Mouse (Mus musculus) spleen, adult 2 months (tissue): Measurements from ENCODE around the gene Prkag2. TPM values are rescaled to one million over a fixed set of nuclear protein-coding genes. Genes with fewer than 3 reads are reported as not detected.

Experiments used
- DNase-seq, 2 experiments: peaks; one replicate each; pipeline versions ENCODE4 v3.0.0 to v3.0.0-alpha.2; 2012 to 2021; ENCODE audit warnings: low spot score in 2 of 2, low read depth in 1 of 2
- H3K27ac ChIP-seq: fragments of 200-500 bp; 2 replicates; pipeline ENCODE4 v1.5.1; 2012; ENCODE audit warnings: low read length, inconsistent platforms; ENCODE audit not compliant: insufficient read depth
- H3K27me3 ChIP-seq: fragments of 200-500 bp; 2 replicates; pipeline ENCODE4 v1.6.1; 2012; ENCODE audit warnings: mild to moderate bottlenecking, moderate library complexity, low read length, inconsistent platforms; ENCODE audit not compliant: control insufficient read depth, insufficient read depth
- H3K36me3 ChIP-seq: fragments of 200-500 bp; 2 replicates; pipeline ENCODE4 v1.6.1; 2012; ENCODE audit warnings: mild to moderate bottlenecking, low read length, inconsistent platforms; ENCODE audit not compliant: control insufficient read depth, insufficient read depth
- H3K4me1 ChIP-seq: fragments of 200-500 bp; 2 replicates; pipeline ENCODE4 v1.6.1; 2011; ENCODE audit warnings: inconsistent platforms; ENCODE audit not compliant: control insufficient read depth, insufficient read depth, insufficient read length
- H3K4me3 ChIP-seq: fragments of 200-500 bp; 2 replicates; pipeline ENCODE4 v1.5.1; 2011; ENCODE audit warnings: mild to moderate bottlenecking, inconsistent platforms; ENCODE audit not compliant: insufficient read depth, insufficient read length; ENCODE audit errors: extremely low read depth
- CTCF ChIP-seq: fragments of 200-500 bp; IDR thresholded peaks from 2 replicates; pipeline ENCODE4 v1.5.1; 2011; ENCODE audit warnings: mild to moderate bottlenecking, inconsistent platforms; ENCODE audit not compliant: insufficient read depth, insufficient read length, insufficient replicate concordance; ENCODE audit errors: extremely low read depth
- POLR2A ChIP-seq: fragments of 200-500 bp; IDR thresholded peaks from 2 replicates; pipeline ENCODE4 v1.6.1; 2011; ENCODE audit warnings: low read depth, low read length, inconsistent platforms
- WGBS: fragments of 180-500 bp; shearing (Covaris S2); methylation state at CpG from one replicate; pipeline ENCODE4 v1.1.7; 2018; 5-methylcytosine and 5-hydroxymethylcytosine counted together
- polyA plus RNA-seq: library from polyadenylated mRNA; depleted of rRNA; stranded (reverse); fragments of >200 nt; gene quantifications from 2 replicates; pipeline ENCODE4 v1.2.3, GENCODE M21; 2012

Gene Prkag2
- polyA plus RNA-seq, 1 experiment = 7.7 TPM

DNA sequence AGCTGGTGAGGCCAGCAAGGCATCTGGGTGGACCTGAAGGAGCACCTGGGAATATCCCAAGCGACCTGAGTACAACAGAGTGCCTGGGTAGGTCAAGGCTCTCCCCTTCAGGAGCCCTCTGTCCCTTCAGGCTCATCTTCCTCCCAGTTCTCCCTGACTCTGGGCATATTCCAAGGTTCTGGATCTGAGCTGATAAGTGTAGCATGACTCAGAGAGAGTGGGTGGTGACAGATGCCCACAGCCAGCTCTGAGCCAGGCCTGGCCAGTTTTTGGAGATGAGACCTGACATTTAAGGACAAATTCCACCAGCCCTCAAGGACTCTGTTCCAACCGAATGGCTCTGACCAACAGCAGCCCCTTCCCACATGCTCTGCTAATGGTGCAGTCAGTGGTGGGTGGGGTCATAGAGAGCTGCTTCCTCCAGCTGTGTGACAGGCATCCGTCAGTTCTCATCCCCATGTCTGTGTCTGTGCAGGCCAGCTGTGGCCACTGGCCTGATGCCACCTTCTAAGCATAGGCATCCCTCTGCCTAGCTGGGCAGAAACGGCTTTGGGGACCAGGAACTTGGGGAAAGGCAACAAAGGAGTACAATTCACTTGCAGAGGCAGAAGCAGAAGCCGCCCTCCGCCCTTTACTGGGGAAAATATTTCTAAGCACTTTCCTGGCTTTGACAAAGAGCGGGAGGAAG lies 46.3 kb downstream of the Prkag2 start:
- TF ChIP-seq CTCF (no peak), POLR2A (no peak)
- Histone ChIP-seq H3K27me3 (no peaks in the 10 kb centered on the region), H3K4me3 (no peak overlapping the region), H3K4me1 (no peaks in the 10 kb centered on the region), H3K36me3 (no peaks in the 10 kb centered on the region), H3K27ac (no peak overlapping the region)
- WGBS = 79% methylated on average over 7 of the region's 7 CpGs
- DNase-seq = no peak

DNA sequence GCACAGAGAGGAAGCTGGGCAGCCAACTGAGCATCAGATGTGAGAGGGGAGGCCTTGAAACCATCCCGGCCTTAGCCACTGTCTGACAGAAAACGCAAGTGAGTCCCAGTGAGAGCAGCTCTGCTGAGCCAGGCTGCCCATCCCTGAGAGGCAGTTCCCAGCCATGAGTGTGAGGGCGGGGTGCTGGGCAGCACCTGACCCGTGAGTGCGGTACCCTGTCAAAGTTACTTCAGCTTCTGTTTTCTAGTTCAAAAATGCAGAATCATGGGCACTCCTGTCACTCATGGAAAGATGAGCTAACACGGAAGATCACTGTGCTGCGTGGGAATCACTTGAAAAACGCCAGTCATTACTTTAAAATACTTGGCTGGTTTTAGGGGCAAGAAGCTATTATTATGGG lies 49.6 kb downstream of the Prkag2 start:
- Histone ChIP-seq H3K36me3 (no peaks in the 10 kb centered on the region), H3K27me3 (no peaks in the 10 kb centered on the region), H3K4me3 (no peak overlapping the region), H3K27ac (no peak overlapping the region), H3K4me1 (no peaks in the 10 kb centered on the region)
- DNase-seq = no peak
- TF ChIP-seq CTCF (no peak), POLR2A (no peak)
- 57% methylated on average over 8 of the region's 8 CpGs for WGBS

DNA sequence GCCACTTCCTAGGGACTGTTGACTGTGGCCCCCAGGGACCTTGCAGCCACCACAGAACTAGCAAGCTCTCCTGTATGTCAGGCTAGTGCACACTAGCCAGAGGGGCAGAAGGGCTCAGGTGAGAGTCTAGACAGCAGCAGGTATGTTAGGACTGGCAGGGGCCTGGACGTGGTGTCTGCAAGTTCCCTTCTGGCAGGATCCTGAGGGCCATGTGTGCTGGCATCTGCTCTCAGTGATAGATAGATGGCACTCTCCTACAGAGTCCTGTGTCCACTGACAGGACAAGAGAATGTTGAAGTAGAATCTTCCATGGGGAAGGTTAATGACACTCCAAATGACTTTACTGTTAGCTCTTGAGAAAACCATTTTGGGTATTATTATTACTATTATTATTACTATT lies 52.8 kb downstream of the Prkag2 start:
- Histone ChIP-seq H3K27me3 (no peaks in the 10 kb centered on the region), H3K4me3 (no peak overlapping the region), H3K4me1 (no peaks in the 10 kb centered on the region), H3K27ac (no peak overlapping the region), H3K36me3 (no peaks in the 10 kb centered on the region)
- DNase-seq = no peak
- TF ChIP-seq POLR2A (no peak), CTCF (no peak)
- 64% methylated on average over 1 of the region's 1 CpGs for WGBS

DNA sequence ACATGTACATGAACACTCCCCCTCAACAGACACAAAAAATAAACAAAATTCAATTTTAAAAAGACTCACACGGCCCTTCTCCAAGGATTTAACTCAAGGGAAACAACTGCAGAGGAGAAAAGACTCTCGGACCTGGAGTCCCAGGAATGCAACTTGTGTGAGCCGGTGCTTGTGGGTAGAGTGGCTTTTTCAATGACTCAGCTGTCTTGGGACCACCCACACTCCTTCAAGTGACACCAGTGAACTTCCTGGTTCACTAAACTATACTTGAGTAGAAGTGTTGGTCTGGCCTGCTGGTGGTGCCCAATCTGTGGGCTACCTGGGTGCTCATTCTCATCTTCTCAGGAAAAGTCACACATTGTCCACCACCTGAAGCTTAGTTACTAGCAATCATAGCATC lies 53.7 kb downstream of the Prkag2 start:
- H3K27me3 ChIP-seq = no peaks in the 10 kb centered on the region
- TF ChIP-seq CTCF (no peak), POLR2A (no peak)
- no peaks in the 10 kb centered on the region for H3K36me3 ChIP-seq
- no peaks in the 10 kb centered on the region for H3K4me1 ChIP-seq
- H3K27ac ChIP-seq = no peak overlapping the region
- no peak for DNase-seq
- WGBS = 58% methylated on average over 3 of the region's 3 CpGs
- no peak overlapping the region for H3K4me3 ChIP-seq

DNA sequence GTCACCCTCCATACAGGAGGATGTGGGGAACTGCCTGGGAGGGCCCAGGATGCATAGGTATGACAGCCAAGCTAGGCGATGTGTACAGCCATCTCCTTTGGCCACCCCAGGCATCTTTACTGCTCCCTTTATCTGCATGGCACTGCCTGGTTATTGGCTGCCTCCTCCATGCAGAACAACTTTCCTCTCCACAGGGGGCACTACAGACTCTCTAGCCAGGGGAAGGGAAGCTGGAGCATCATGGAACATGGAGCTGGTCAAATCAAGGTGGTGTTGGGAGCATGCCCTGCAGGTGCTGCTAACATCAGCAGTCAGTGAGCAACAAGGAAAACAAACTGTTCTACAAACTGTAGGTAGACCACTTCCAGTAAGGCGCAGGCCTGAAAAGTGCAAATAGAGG lies 56.4 kb downstream of the Prkag2 start:
- Histone ChIP-seq H3K4me3 (no peak overlapping the region), H3K36me3 (no peaks in the 10 kb centered on the region), H3K27ac (no peak overlapping the region), H3K27me3 (no peaks in the 10 kb centered on the region), H3K4me1 (no peaks in the 10 kb centered on the region)
- no peak for DNase-seq
- 94% methylated on average over 2 of the region's 2 CpGs for WGBS
- TF ChIP-seq POLR2A = no peak
- no peak for TF ChIP-seq CTCF

DNA sequence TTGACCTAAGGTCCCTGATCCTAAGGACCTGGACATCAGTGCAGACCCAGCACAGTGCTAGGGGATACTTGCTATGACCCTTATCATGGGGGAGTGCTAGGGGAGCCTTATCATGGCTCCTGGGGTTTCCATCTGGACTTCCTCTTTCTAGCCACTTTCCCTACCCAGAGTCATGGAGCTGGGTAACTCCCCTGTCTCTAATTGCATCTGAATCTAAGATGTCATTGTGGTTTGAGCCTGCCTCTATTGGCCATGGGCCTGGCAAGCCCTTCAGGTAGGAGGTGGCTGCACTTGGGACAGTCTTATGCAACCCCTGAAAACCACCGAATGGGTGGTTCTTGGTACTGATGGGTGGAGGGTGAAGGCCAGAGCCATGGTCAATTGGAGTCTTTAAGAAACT lies 58.5 kb downstream of the Prkag2 start:
- H3K4me3 ChIP-seq = no peak overlapping the region
- H3K4me1 ChIP-seq = no peaks in the 10 kb centered on the region
- no peak for DNase-seq
- TF ChIP-seq CTCF = no peak
- TF ChIP-seq POLR2A = no peak
- H3K27ac ChIP-seq = no peak overlapping the region
- H3K36me3 ChIP-seq = no peaks in the 10 kb centered on the region
- H3K27me3 ChIP-seq = no peaks in the 10 kb centered on the region
- WGBS = 13% methylated on average over 1 of the region's 1 CpGs

DNA sequence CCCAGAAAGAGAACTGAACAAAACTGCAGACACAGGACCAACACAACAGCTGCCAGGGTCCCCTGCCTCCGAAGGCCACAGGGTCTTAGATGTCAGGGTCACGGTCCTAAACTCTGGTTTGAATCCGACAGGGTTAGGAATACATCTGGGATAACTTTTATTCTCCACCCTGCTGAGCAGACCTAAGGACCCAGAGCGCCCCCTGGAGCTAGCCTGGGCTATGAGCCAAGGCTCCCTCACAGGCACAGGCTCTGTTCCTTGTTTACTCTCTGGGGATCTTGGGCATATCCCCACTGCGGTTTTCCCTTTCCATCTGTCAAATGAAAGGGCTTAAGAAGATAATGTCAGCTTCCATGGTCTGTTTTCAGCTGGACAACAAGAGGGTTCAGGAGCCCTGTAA lies 59.1 kb downstream of the Prkag2 start:
- H3K27me3 ChIP-seq = no peaks in the 10 kb centered on the region
- H3K4me1 ChIP-seq = no peaks in the 10 kb centered on the region
- H3K27ac ChIP-seq = no peak overlapping the region
- no peak for DNase-seq
- WGBS = 81% methylated on average over 5 of the region's 5 CpGs
- H3K4me3 ChIP-seq = no peak overlapping the region
- H3K36me3 ChIP-seq = no peaks in the 10 kb centered on the region
- no peak for TF ChIP-seq CTCF
- TF ChIP-seq POLR2A = no peak
